Mouse (Mus musculus) R1 (cell line): Measurements from ENCODE around the gene Atp8a1.
A peak's percentile ranks its signal among the peaks of the same experiment; 100 is the strongest.

Experiments
- DNase-seq: peaks from one replicate; pipeline ENCODE4 v3.0.0-alpha.2; 2018; ENCODE audit warnings: low read depth, low spot score

Gene Atp8a1

GRCm38 (mm10) chr5:67847253-67848165, at the start of gene Atp8a1:
Atp8a1 (minus strand) TSS chr5:67847434.
- DNase-seq: peak; percentile 94

GRCm38 (mm10) chr5:67884422-67885210, 37.4 kb upstream of the Atp8a1 start:
- DNase-seq: no peak

- no peak for DNase-seq
Measured at GRCm38 (mm10) chr5:67883564-67884171, 36.4 kb upstream of the Atp8a1 start.

- DNase-seq: no peak
Measured at GRCm38 (mm10) chr5:67871414-67871813, 24.2 kb upstream of the Atp8a1 start.

GRCm38 (mm10) chr5:67866221-67866620, 19.0 kb upstream of the Atp8a1 start:
- peak; percentile 28 for DNase-seq

- DNase-seq: no peak
Measured at GRCm38 (mm10) chr5:67865670-67866069, 18.4 kb upstream of the Atp8a1 start.

- DNase-seq: no peak
Measured at GRCm38 (mm10) chr5:67864508-67865060, 17.4 kb upstream of the Atp8a1 start.

GRCm38 (mm10) chr5:67863950-67864391, 16.7 kb upstream of the Atp8a1 start:
- DNase-seq: no peak

GRCm38 (mm10) chr5:67854963-67855606, 7.9 kb upstream of the Atp8a1 start:
- no peak for DNase-seq

- no peak for DNase-seq
Measured at GRCm38 (mm10) chr5:67852860-67853259, 5.6 kb upstream of the Atp8a1 start.

GRCm38 (mm10) chr5:67849411-67849810, 2.2 kb upstream of the Atp8a1 start:
- DNase-seq: peak; percentile 65

GRCm38 (mm10) chr5:67848511-67849014, 1.3 kb upstream of the Atp8a1 start:
- no peak for DNase-seq

- DNase-seq: peak; percentile 66
Measured at GRCm38 (mm10) chr5:67846361-67847224, 641 bp downstream of the Atp8a1 start.

- DNase-seq: no peak
Measured at GRCm38 (mm10) chr5:67845190-67845691, 2.0 kb downstream of the Atp8a1 start.

- no peak for DNase-seq
Measured at GRCm38 (mm10) chr5:67844070-67844469, 3.2 kb downstream of the Atp8a1 start.

- peak; percentile 71 for DNase-seq
Measured at GRCm38 (mm10) chr5:67842306-67842705, 4.9 kb downstream of the Atp8a1 start.

- DNase-seq: peak; percentile 51
Measured at GRCm38 (mm10) chr5:67833841-67834240, 13.4 kb downstream of the Atp8a1 start.

- peak; percentile 45 for DNase-seq
Measured at GRCm38 (mm10) chr5:67831293-67832147, 15.7 kb downstream of the Atp8a1 start.

GRCm38 (mm10) chr5:67828356-67828755, 18.9 kb downstream of the Atp8a1 start:
- no peak for DNase-seq
